Mouse (Mus musculus) heart, embryonic 14.5 days (tissue): ENCODE data around the gene Large2. TPM values are rescaled to one million over a fixed set of nuclear protein-coding genes. Genes with fewer than 3 reads are reported as not detected.
"Not testable (repeated sequence)": the region's sequence is repeated elsewhere in the genome, so short reads cannot be mapped to it uniquely, and the experiment has no call there.

ENCODE experiments used
- ATAC-seq: fragments of 200-750 bp; cut with Nextera tagmentation; 2 replicates; pipeline ENCODE4 v1.8.0; 2017; ENCODE audit warnings: low read depth, moderate TSS enrichment; ENCODE audit not compliant: insufficient number of reproducible peaks, insufficient read depth, low FRiP score
- H3K27ac ChIP-seq, 2 experiments: fragments of 200-500 bp in 1 of 2; fragments of 300-500 bp in 1 of 2; sonication (generic) in 1 of 2; replicated peaks in 1 of 2; 2 replicates each; pipeline ENCODE4 v1.5.1; 2012 to 2014; ENCODE audit warnings: low read depth in 2 of 2, low read length in 2 of 2, control low read depth in 1 of 2, mild to moderate bottlenecking in 1 of 2, mixed read lengths in 1 of 2; ENCODE audit not compliant: control insufficient read depth in 1 of 2, insufficient read depth in 1 of 2
- H3K27me3 ChIP-seq: fragments of 300-500 bp; sonication (generic); 2 replicates; pipeline ENCODE4 v1.6.1; 2014; ENCODE audit warnings: mild to moderate bottlenecking, low read length, control low read depth; ENCODE audit not compliant: control insufficient read depth, insufficient read depth
- H3K36me3 ChIP-seq: fragments of 300-500 bp; sonication (generic); 2 replicates; pipeline ENCODE4 v1.6.1; 2014; ENCODE audit warnings: mild to moderate bottlenecking, control low read depth, low read length, mixed read lengths; ENCODE audit not compliant: control insufficient read depth, insufficient read depth
- H3K4me1 ChIP-seq, 2 experiments: fragments of 200-500 bp in 1 of 2; fragments of 300-500 bp in 1 of 2; sonication (generic) in 1 of 2; 2 replicates each; pipeline ENCODE4 v1.6.1; 2012 to 2014; ENCODE audit warnings: low read length in 2 of 2, control low read depth in 1 of 2, mixed read lengths in 1 of 2; ENCODE audit not compliant: control insufficient read depth in 2 of 2, insufficient read depth in 2 of 2
- H3K4me2 ChIP-seq: fragments of 300-500 bp; sonication (generic); 2 replicates; pipeline ENCODE4 v1.6.1; 2014; ENCODE audit warnings: mild to moderate bottlenecking, low read length
- H3K4me3 ChIP-seq, 2 experiments: fragments of 200-500 bp in 1 of 2; fragments of 300-500 bp in 1 of 2; sonication (generic) in 1 of 2; 2 replicates each; pipeline ENCODE4 v1.5.1; 2012 to 2014; ENCODE audit warnings: low read length in 2 of 2, mild to moderate bottlenecking in 2 of 2, control low read depth in 1 of 2, low read depth in 1 of 2, moderate library complexity in 1 of 2; ENCODE audit not compliant: control insufficient read depth in 1 of 2, insufficient read depth in 1 of 2
- H3K9ac ChIP-seq: fragments of 300-500 bp; sonication (generic); 2 replicates; pipeline ENCODE4 v1.6.1; 2014; ENCODE audit warnings: mild to moderate bottlenecking, low read length
- H3K9me3 ChIP-seq: fragments of 300-500 bp; sonication (generic); 2 replicates; pipeline ENCODE4 v1.6.1; 2016; ENCODE audit warnings: low read length, control low read depth; ENCODE audit not compliant: control insufficient read depth
- WGBS: fragments of 180-500 bp; shearing (Covaris S2); extraction: QIAGEN DNeasy Blood & Tissue Kit; methylation state at CpG from one replicate; pipeline ENCODE4 v1.1.7; 2014; 5-methylcytosine and 5-hydroxymethylcytosine counted together
- polyA plus RNA-seq: library from polyadenylated mRNA; unstranded; fragments of >200 nt; fragmentation: Nextera tagmentation; extraction: Ambion mirVana; gene quantifications from 2 replicates; pipeline ENCODE4 v1.2.1, GENCODE M21; 2014

Large2 gene
- polyA plus RNA-seq, 1 experiment from 2014 or later, result 1.2 TPM

DNA sequence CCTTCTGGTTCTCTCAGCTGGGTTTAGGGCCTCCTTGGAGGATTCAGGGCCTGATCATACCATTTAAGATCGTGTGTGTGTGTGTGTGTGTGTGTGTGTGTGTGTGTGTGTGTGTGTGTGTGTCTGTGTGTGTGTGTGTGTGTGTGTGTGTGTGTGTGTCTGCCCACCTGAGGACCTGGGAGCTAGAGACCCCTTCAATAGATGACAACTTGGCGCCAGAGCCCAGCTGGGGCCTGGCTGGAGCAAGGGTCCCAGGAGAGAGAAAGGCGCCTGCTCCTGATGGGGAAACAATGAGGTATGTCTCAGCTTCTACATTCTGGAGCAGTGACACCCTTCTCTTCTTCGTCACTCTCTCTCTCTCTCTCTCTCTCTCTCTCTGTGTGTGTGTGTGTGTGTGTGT is 25.2 kb upstream of the Large2 start:
- not testable (repeated sequence) for H3K9ac ChIP-seq, H3K4me1 ChIP-seq, H3K4me3 ChIP-seq, H3K4me2 ChIP-seq, H3K27me3 ChIP-seq, H3K27ac ChIP-seq, H3K36me3 ChIP-seq, ATAC-seq, H3K9me3 ChIP-seq
- WGBS, result 73% methylated on average over 4 of the region's 4 CpGs

DNA sequence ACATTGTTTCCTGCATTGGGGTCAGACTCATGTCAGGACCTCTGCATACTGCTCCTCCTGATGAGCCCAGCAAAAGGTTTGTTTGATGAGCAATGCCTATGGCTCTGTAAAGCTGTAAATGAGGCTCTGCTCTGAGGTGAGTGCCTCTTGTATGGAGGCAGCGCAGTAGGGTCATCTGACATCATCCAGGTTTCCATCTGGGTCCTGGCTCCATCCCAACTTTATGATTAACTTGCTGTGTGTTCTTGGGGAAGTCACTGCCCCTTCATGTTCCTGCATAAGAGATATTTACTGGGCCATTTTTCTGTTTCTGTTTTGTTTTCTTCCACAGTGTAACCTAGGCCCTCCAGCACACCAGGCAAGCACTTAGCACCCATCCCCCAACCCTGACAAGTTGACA is 22.8 kb upstream of the Large2 start:
- ATAC-seq, result no peak
- no peak overlapping the region for H3K4me3 ChIP-seq
- H3K9me3 ChIP-seq, result no peaks in the 10 kb centered on the region
- peaks cover 3 to 6% of the 10 kb centered on the region in 2 experiments; a peak in 2 of 4 replicates for H3K4me1 ChIP-seq
- H3K4me2 ChIP-seq, result no peak overlapping the region
- no peak overlapping the region for H3K9ac ChIP-seq
- H3K27ac ChIP-seq, result no peak overlapping the region
- H3K27me3 ChIP-seq, result peaks cover 29% of the 10 kb centered on the region
- no peaks in the 10 kb centered on the region for H3K36me3 ChIP-seq
- 55% methylated on average over 1 of the region's 1 CpGs for WGBS

DNA sequence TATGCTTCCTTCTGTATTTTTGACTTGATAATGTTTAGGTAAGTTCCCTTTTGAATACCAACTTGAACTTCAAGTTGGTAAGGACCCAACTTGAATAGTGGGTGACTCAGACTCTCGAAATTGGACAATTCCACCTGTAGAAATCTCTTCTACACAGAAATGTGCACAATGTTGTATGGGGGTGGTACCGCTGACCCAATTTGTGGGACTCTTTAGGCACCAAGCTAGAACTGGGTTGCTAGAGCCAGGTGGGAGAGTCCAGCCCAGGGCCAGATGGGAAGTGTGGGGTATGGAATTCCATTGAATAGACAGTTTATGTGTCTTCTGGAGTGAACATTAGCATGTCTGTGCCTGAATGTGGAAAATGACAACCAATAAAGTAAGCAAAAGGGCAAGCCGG is 20.9 kb upstream of the Large2 start:
- no peak overlapping the region for H3K27ac ChIP-seq

DNA sequence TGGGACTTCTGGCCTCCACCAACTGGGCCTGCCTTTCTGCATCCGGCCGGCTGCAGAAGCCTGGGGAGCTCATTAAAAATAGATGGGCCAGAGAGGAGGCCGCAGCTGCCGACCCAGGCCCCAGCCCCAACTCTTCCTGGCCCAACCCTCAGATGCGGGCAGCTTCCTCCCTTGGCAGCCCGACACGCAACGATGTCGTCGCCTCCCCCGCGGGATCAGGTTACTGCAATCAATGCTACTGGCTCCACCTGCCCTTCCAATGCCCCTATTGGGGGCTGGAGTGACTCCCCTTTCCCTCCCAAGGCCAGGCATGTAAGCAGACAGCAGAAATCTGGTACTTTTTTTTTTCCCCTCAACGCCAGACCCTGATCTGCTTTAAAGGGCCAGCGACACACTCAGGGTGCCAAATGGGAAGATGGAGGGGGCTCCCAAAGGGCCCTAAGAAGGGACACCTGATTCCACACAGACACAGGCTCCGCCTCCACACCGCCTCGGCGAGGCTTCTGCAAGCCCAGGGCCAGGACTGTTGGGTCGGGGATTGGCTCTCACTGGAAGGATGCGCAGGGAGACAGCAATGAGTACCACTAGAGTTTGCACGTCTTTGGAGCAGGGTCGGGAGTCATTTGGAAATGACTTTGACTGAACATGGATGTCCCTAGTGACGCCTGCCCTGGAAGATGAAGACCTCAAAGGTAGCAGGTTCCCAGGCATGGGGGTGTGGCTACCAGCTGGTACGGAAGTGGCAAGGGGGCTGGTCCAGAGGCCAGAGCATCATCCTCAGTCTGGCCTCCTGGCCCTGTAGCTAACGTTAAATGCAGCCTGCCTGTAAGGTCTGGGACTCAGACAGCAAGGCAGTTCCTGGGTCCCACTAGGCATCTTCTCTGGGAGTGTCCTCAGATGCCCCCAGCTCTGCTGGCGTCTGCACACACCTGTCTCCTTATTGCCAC is 17.9 kb upstream of the Large2 start:
- Histone ChIP-seq H3K4me1 (peaks cover 14 to 21% of the 10 kb centered on the region in 2 experiments; a peak in 3 of 4 replicates), H3K27ac (no peak overlapping the region), H3K9me3 (no peaks in the 10 kb centered on the region), H3K9ac (peak overlapping the region; percentile 26; the same call in 1 of the 2 replicates), H3K4me3 (peak overlapping the region; percentile 8 to 23; a peak in 3 of 4 replicates), H3K4me2 (peak overlapping the region; percentile 52), H3K36me3 (no peaks in the 10 kb centered on the region), H3K27me3 (peaks cover 25% of the 10 kb centered on the region)
- ATAC-seq, result no peak
- 4% methylated on average over 26 of the region's 26 CpGs for WGBS

More for the DNA sequence above, 20.9 kb upstream of the Large2 start:
- no peaks in the 10 kb centered on the region for H3K9me3 ChIP-seq
- peaks cover 5 to 9% of the 10 kb centered on the region in 2 experiments; a peak in 3 of 4 replicates for H3K4me1 ChIP-seq
- no peak for ATAC-seq
- H3K4me3 ChIP-seq, result no peak overlapping the region
- peaks cover 28% of the 10 kb centered on the region for H3K27me3 ChIP-seq
- no peak overlapping the region for H3K9ac ChIP-seq
- no peak overlapping the region for H3K4me2 ChIP-seq
- no peaks in the 10 kb centered on the region for H3K36me3 ChIP-seq
- WGBS, result 77% methylated on average over 3 of the region's 3 CpGs

DNA sequence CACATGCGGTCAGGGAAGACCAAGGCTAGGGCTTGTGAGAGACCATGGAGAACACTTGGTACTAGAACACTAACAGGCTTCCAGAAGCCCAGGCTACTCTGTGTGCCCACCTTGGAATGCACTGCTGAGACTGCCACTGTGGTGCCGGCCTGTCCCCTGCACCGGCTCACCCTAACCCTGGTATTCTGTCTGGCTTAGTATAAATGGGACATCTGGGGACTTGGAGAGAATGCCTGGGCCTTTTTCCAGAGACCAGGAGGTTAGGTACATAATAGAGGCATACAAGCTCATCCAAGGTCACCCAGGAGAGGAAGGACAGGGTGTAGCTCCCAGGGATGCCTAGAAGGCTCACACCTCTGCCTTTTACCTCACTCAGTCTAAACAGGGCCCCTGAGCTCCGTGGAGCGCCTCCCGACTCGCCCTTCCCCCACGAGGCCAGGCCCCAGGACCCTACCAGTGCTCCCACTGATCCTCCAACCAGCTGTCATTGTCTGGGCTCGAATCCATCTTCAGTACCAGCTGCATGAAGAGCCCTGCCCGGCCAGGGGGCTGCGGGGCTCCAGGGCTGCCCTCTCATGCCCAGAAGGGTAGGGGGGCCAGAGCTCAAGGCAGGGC is 17.1 kb upstream of the Large2 start:
- 36% methylated on average over 11 of the region's 11 CpGs for WGBS
- no peak for ATAC-seq
- peak overlapping the region; percentile 26; the same call in 1 of the 2 replicates for H3K9ac ChIP-seq
- peak overlapping the region; percentile 52 for H3K4me2 ChIP-seq
- H3K4me1 ChIP-seq, result peaks cover 14 to 21% of the 10 kb centered on the region in 2 experiments; a peak in 3 of 4 replicates
- no peaks in the 10 kb centered on the region for H3K9me3 ChIP-seq
- no peaks in the 10 kb centered on the region for H3K36me3 ChIP-seq
- H3K4me3 ChIP-seq, result peak overlapping the region; percentile 8 to 23; a peak in 3 of 4 replicates
- peaks cover 25% of the 10 kb centered on the region for H3K27me3 ChIP-seq
- no peak overlapping the region for H3K27ac ChIP-seq

DNA sequence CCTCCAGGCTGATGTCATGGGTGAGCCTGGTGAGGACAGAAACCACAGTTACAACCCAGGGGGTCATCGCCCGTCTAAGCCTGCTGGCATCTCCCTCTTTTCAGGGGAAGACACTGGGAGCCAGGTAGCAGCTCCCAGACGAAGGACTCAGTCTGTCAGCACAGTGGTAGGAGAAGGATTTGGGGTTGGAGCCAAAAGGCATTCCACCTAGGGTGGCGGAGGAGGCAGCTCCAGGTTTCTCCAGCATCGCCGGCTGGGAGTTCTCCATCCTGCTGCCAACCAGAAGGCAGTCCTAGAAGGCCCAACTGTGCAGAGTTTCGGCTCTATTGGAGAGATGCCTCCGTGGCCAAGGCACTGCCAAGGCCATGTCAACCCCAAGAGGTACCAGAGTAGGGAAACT is 16.4 kb upstream of the Large2 start:
- Histone ChIP-seq H3K36me3 (peaks cover 2% of the 10 kb centered on the region; the same call in 1 of the 2 replicates), H3K4me1 (peaks cover 14 to 21% of the 10 kb centered on the region in 2 experiments; a peak in 3 of 4 replicates), H3K4me2 (no peak overlapping the region), H3K9me3 (no peaks in the 10 kb centered on the region), H3K27ac (no peak overlapping the region), H3K9ac (no peak overlapping the region), H3K27me3 (peaks cover 25% of the 10 kb centered on the region), H3K4me3 (no peak overlapping the region)
- 82% methylated on average over 8 of the region's 8 CpGs for WGBS
- ATAC-seq, result no peak

DNA sequence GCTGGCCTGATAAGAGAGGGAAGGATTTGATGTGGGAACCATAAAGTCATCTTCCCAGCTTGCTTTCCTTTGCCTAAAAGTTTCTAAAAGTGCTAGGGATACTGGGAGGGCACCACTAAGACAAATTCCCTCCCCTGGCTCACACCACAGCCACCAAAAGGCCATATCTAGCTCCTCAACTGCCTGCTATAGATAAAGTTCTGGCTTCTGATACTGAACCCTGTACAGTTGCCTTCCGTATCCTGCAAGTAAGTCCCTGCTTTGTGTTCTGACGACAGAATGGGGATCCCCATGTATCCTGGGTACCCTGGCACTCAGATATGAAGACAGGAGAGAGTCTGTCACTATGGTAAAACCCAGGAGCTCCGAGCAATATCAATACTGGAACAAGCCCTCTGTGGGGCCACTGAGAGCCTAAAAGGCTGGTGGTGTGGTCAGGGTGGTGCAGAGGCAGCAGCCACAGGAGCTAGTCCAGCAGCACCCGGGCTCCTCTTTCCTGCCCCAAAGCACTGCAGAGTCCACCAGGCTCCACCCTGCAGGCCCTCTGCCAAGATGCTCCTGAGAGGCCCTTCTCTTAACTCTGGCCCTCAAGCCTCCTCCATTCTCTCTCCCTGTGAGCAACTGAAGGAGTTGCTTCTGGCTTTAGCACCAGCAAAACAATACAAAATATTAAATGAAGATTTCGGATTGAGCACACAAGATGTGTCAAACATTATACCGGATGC is 15.7 kb upstream of the Large2 start:
- Histone ChIP-seq H3K9me3 (no peaks in the 10 kb centered on the region), H3K27ac (no peak overlapping the region), H3K9ac (no peak overlapping the region), H3K36me3 (peaks cover 4% of the 10 kb centered on the region; the same call in 1 of the 2 replicates), H3K4me2 (no peak overlapping the region), H3K4me1 (peaks cover 14 to 21% of the 10 kb centered on the region in 2 experiments; a peak in 3 of 4 replicates), H3K4me3 (no peak overlapping the region), H3K27me3 (peaks cover 25% of the 10 kb centered on the region)
- WGBS, result 61% methylated on average over 6 of the region's 6 CpGs
- no peak for ATAC-seq
